Mouse (Mus musculus) C2C12 (cell line): ENCODE data around the gene Mterf2.

Experiments used
- CEBPB ChIP-seq: IDR thresholded peaks from one replicate; pipeline ENCODE4 v1.6.1; 2011; ENCODE audit warnings: low read depth, mild to moderate bottlenecking, control low read depth, moderate library complexity
- CTCF ChIP-seq: IDR thresholded peaks from one replicate; pipeline ENCODE4 v1.5.1; 2011; ENCODE audit not compliant: control insufficient read depth, insufficient read depth, insufficient read length
- FOSL1 ChIP-seq: IDR thresholded peaks from one replicate; pipeline ENCODE4 v1.8.0; 2011; ENCODE audit warnings: mild to moderate bottlenecking, low read length; ENCODE audit not compliant: poor library complexity, insufficient read depth, severe bottlenecking
- MAX ChIP-seq: IDR thresholded peaks from one replicate; pipeline ENCODE4 v1.6.1; 2011; ENCODE audit warnings: mild to moderate bottlenecking, control low read depth
- USF1 ChIP-seq: IDR thresholded peaks from one replicate; pipeline ENCODE4 v1.6.1; 2011; ENCODE audit warnings: low read depth, mild to moderate bottlenecking, control low read depth, moderate library complexity

DNA sequence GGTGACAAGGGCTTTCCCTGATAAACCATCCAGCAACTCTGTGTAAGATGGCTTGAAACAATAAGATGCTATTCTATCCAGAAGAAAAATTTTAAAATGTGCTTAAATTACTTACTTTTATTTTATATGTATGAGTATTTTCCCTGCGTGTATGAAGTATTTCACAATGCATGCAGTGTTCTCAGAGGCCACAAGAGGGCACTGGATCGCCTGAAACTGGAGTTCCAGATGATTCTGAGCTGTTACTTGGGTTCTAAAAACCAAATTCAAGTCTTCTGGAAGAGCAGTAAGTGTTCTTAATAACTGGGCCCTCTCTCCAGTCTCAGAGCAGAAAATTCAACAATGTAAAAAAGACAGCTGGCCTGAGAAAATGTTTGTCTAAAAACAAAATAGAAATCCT is 26.4 kb upstream of the Mterf2 start:
- TF ChIP-seq MAX (no peak), CTCF (peak; percentile 10), USF1 (no peak), FOSL1 (no peak), CEBPB (peak; percentile 93)
